Mouse (Mus musculus) stomach, postnatal 0 days (tissue): ENCODE data around the gene Rapgef6.

ENCODE experiments used
- CTCF ChIP-seq: IDR thresholded peaks from 2 replicates; pipeline ENCODE4 v1.5.1; 2016; ENCODE audit warnings: antibody characterized with exemption, low read depth, mild to moderate bottlenecking, moderate library complexity
- EP300 ChIP-seq: optimal IDR thresholded peaks from 2 replicates; pipeline ENCODE3; 2016; ENCODE audit warnings: antibody characterized with exemption

DNA sequence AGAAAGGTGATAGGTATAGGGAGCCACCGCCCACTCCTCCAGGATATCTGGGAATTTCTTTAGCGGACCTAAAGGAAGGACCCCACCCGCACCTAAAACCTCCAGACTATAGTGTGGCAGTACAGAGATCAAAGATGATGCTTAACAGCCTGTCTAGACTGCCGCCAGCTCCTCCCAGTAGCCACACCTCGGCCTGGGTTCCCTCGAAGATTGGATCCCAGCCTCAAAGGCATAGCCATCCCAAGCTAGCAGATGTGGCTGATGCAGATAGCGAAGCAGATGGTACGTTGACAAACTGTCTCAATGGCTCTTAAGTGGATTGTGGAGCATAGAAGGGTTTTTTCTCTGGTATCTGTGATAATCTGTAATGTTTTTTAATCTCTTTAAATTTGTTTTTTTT lies 171.6 kb downstream of the Rapgef6 start:
- TF ChIP-seq CTCF (no peak), EP300 (no peak)
